Comparison of ENCODE assay signal across 21 mouse cellular contexts in the genomic region with DNA sequence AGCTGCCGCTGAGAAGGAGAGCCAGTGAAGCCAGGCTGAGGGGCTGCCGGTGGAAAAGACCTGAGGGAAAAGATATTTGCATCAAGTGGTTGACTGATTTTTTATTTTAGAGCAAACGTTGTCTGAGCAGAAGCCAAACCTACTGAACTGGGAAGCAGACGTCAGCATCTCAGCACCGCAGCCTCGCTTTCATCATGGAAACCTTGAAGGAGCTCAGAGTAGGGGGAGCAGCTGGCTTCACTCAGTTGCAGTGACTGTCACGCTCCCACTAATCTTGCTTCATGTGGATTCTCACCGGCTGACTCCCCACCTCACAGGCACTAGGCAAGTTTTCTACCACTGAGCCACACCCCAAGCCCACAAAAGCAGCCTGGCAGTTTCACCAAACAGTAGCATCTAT. TPM values are rescaled to one million over a fixed set of nuclear protein-coding genes. Genes with fewer than 3 reads are reported as not detected.
DNase-seq lines count a peak whose midpoint lies in the region; ATAC-seq and TF ChIP-seq lines count a peak whose summit lies in the region.
"Had no signal": no experiment of that assay in that cellular context is flagged by ENCODE, and none has a peak within 500 bp of the region (broad histone marks: within the 10 kb centered on the region; RNA-seq: fewer than 3 reads in every experiment).

No protein-coding gene starts in this region.

- TF ChIP-seq CTCF in gastrocnemius, adult 2 months (IDR thresholded peaks at IDR 0.05), result no peak

- peak; percentile 6 for DNase-seq in gastrocnemius, adult 2 months
- no peak for DNase-seq in gastrocnemius, adult 18-20 months (ENCODE audit: low spot score)
- DNase-seq in kidney, adult 11 months, result no peak
- DNase-seq in midbrain, embryonic 14.5 days, result peak; percentile 24
- no peak for DNase-seq in cerebellum, adult 9-10 months
- DNase-seq: adrenal gland, postnatal 10 days; cerebellum, adult 18-20 months; heart, adult 2 months; heart, postnatal 10 days; kidney, adult 8-10 months; layer of hippocampus, adult 9-11 months; thymus, postnatal 25 days had no signal

- no peaks in the 10 kb centered on the region for H3K36me3 ChIP-seq in kidney, embryonic 16.5 days (ENCODE audit: insufficient read depth, low read length)
- H3K36me3 ChIP-seq in midbrain, embryonic 14.5 days (ENCODE audit: control insufficient read depth, insufficient read depth, low read length), result no peaks in the 10 kb centered on the region
- no peaks in the 10 kb centered on the region for H3K36me3 ChIP-seq in midbrain, embryonic 13.5 days
- H3K36me3 ChIP-seq: embryonic facial prominence, embryonic 12.5 days; liver, embryonic 15.5 days; midbrain, embryonic 15.5 days had no signal

- peak; percentile 36; the same call in 1 of the 2 replicates for ATAC-seq in kidney, embryonic 16.5 days (ENCODE audit: low FRiP score, low TSS enrichment)
- no peak for ATAC-seq in midbrain, embryonic 14.5 days (ENCODE audit: low FRiP score, low TSS enrichment)
- ATAC-seq in midbrain, embryonic 13.5 days, result no peak
- peak; percentile 24; the same call in 1 of the 2 replicates for ATAC-seq in neutrophil, adult 5-6 weeks (ENCODE audit: extremely low read depth, insufficient number of reproducible peaks, low FRiP score, poor library complexity, severe bottlenecking)
- ATAC-seq: forebrain, embryonic 16.5 days; hindbrain, embryonic 16.5 days; midbrain, embryonic 15.5 days had no signal

- no peaks in the 10 kb centered on the region for H3K27me3 ChIP-seq in kidney, embryonic 16.5 days (ENCODE audit: insufficient read depth, low read length)
- no peaks in the 10 kb centered on the region for H3K27me3 ChIP-seq in midbrain, embryonic 14.5 days (ENCODE audit: control insufficient read depth, insufficient read depth, low read length)
- no peaks in the 10 kb centered on the region for H3K27me3 ChIP-seq in midbrain, embryonic 13.5 days
- H3K27me3 ChIP-seq: embryonic facial prominence, embryonic 12.5 days; liver, embryonic 15.5 days; midbrain, embryonic 15.5 days had no signal

- H3K9me3 ChIP-seq in kidney, embryonic 16.5 days (ENCODE audit: low read length), result no peaks in the 10 kb centered on the region
- no peaks in the 10 kb centered on the region for H3K9me3 ChIP-seq in midbrain, embryonic 14.5 days (ENCODE audit: control insufficient read depth, low read length)
- no peaks in the 10 kb centered on the region for H3K9me3 ChIP-seq in midbrain, embryonic 13.5 days
- H3K9me3 ChIP-seq: embryonic facial prominence, embryonic 12.5 days; liver, embryonic 15.5 days; midbrain, embryonic 15.5 days had no signal

- peaks cover 13% of the 10 kb centered on the region; the same call in 1 of the 2 replicates for H3K4me1 ChIP-seq in kidney, embryonic 16.5 days (ENCODE audit: insufficient read depth, low read length)
- no peaks in the 10 kb centered on the region for H3K4me1 ChIP-seq in midbrain, embryonic 14.5 days (ENCODE audit: control insufficient read depth, insufficient read depth, low read length)
- 0 out of 2 replicates have a peak, but pooled peaks cover 12% of the 10 kb centered on the region for H3K4me1 ChIP-seq in midbrain, embryonic 13.5 days (replicated peaks)
- H3K4me1 ChIP-seq: embryonic facial prominence, embryonic 12.5 days; liver, embryonic 15.5 days had no signal

- no peak overlapping the region for H3K4me2 ChIP-seq in kidney, embryonic 16.5 days (replicated peaks; ENCODE audit: low read depth, low read length)
- H3K4me2 ChIP-seq in midbrain, embryonic 14.5 days (ENCODE audit: low read length), result no peak overlapping the region
- H3K4me2 ChIP-seq in midbrain, embryonic 13.5 days (replicated peaks), result no peak overlapping the region
- H3K4me2 ChIP-seq: embryonic facial prominence, embryonic 12.5 days; liver, embryonic 15.5 days; midbrain, embryonic 15.5 days had no signal

- no peak overlapping the region for H3K27ac ChIP-seq in gastrocnemius, adult 2 months
- no peak overlapping the region for H3K27ac ChIP-seq in kidney, embryonic 16.5 days (ENCODE audit: low read length)
- H3K27ac ChIP-seq in midbrain, embryonic 14.5 days (replicated peaks; ENCODE audit: low read depth, low read length), result no peak overlapping the region
- no peak overlapping the region for H3K27ac ChIP-seq in midbrain, embryonic 13.5 days
- H3K27ac ChIP-seq: embryonic facial prominence, embryonic 12.5 days; heart, adult 2 months; liver, embryonic 15.5 days; macrophage; midbrain, embryonic 15.5 days had no signal

- intact Hi-C loops in gastrocnemius, adult 2 months (cut with DNase I), result no loop called here

- 24% methylated on average over 8 of the region's 8 CpGs for WGBS in kidney, embryonic 16.5 days
- WGBS in midbrain, embryonic 14.5 days, result 61% methylated on average over 8 of the region's 8 CpGs
- 73% methylated on average over 8 of the region's 8 CpGs for WGBS in midbrain, embryonic 13.5 days

- no peak overlapping the region for H3K4me3 ChIP-seq in gastrocnemius, adult 2 months
- no peak overlapping the region for H3K4me3 ChIP-seq in kidney, embryonic 16.5 days (ENCODE audit: low read length)
- H3K4me3 ChIP-seq in midbrain, embryonic 14.5 days (replicated peaks; ENCODE audit: low read depth, low read length), result no peak overlapping the region
- no peak overlapping the region for H3K4me3 ChIP-seq in midbrain, embryonic 13.5 days (replicated peaks)
- H3K4me3 ChIP-seq: embryonic facial prominence, embryonic 12.5 days; heart, adult 2 months; liver, embryonic 15.5 days; midbrain, embryonic 15.5 days had no signal

- H3K9ac ChIP-seq in kidney, embryonic 16.5 days (replicated peaks; ENCODE audit: low read length), result no peak overlapping the region
- no peak overlapping the region for H3K9ac ChIP-seq in midbrain, embryonic 14.5 days (replicated peaks; ENCODE audit: low read length)
- H3K9ac ChIP-seq in midbrain, embryonic 13.5 days (replicated peaks), result no peak overlapping the region
- H3K9ac ChIP-seq: embryonic facial prominence, embryonic 12.5 days; liver, embryonic 15.5 days; midbrain, embryonic 15.5 days had no signal

RNA-seq across cellular contexts. Expression of gene Med9, which starts 52.7 kb away (rescaled TPM):
- 10 to 100 TPM; 17.3 to 18.3 TPM for total RNA-seq in gastrocnemius, adult 2 months (2021)
- total RNA-seq in gastrocnemius, adult 18-20 months (2021), result 10 to 100 TPM; 21.8 to 22.3 TPM
- polyA plus RNA-seq in kidney, embryonic 16.5 days (2015; fragmentation: Nextera tagmentation; extraction: Ambion mirVana), result 49.1 and 49.3 TPM in 2 replicates
- polyA plus RNA-seq in midbrain, embryonic 14.5 days (2014; fragmentation: Nextera tagmentation; extraction: Ambion mirVana), result 30.7 and 31.4 TPM in 2 replicates
- 34.1 and 34.9 TPM in 2 replicates for polyA plus RNA-seq in midbrain, embryonic 13.5 days (2015; fragmentation: Nextera tagmentation; extraction: Ambion mirVana)
- total RNA-seq in neutrophil, adult 5-6 weeks (2017), result 2.8 and 6.1 TPM in 2 replicates

RNA-seq across cellular contexts. Expression of gene Cops3, which starts 55.7 kb away (rescaled TPM):
- total RNA-seq in gastrocnemius, adult 2 months (2021), result 10 to 100 TPM; 84.8 to 89.9 TPM
- 10 to 100 TPM; 85.3 to 89.1 TPM for total RNA-seq in gastrocnemius, adult 18-20 months (2021)
- 215 and 224 TPM in 2 replicates for polyA plus RNA-seq in kidney, embryonic 16.5 days (2015; fragmentation: Nextera tagmentation; extraction: Ambion mirVana)
- 200 and 213 TPM in 2 replicates for polyA plus RNA-seq in midbrain, embryonic 14.5 days (2014; fragmentation: Nextera tagmentation; extraction: Ambion mirVana)
- polyA plus RNA-seq in midbrain, embryonic 13.5 days (2015; fragmentation: Nextera tagmentation; extraction: Ambion mirVana), result 218 and 223 TPM in 2 replicates
- 77.3 and 105 TPM in 2 replicates for total RNA-seq in neutrophil, adult 5-6 weeks (2017)

RNA-seq across cellular contexts. Expression of gene Nt5m, which starts 56.1 kb away (rescaled TPM):
- total RNA-seq in gastrocnemius, adult 2 months (2021), result 10 to 100 TPM; 17.8 to 22.2 TPM
- total RNA-seq in gastrocnemius, adult 18-20 months (2021), result 10 to 100 TPM; 18.9 to 19.3 TPM
- 44.4 and 46.3 TPM in 2 replicates for polyA plus RNA-seq in kidney, embryonic 16.5 days (2015; fragmentation: Nextera tagmentation; extraction: Ambion mirVana)
- 68.2 and 73.5 TPM in 2 replicates for polyA plus RNA-seq in midbrain, embryonic 14.5 days (2014; fragmentation: Nextera tagmentation; extraction: Ambion mirVana)
- polyA plus RNA-seq in midbrain, embryonic 13.5 days (2015; fragmentation: Nextera tagmentation; extraction: Ambion mirVana), result 58.6 and 60.5 TPM in 2 replicates
- 6.1 and 6.2 TPM in 2 replicates for total RNA-seq in neutrophil, adult 5-6 weeks (2017)

Comparison
In these comparisons a context has a peak if more than half of its experiments do, and no peak if none do; other contexts are left out.
1. DNase-seq: peak in gastrocnemius, adult 2 months (single experiment) and midbrain, embryonic 14.5 days (single experiment); none in gastrocnemius, adult 18-20 months (single experiment), kidney, adult 11 months (single experiment) and cerebellum, adult 9-10 months (single experiment).
2. ATAC-seq: peak in kidney, embryonic 16.5 days (single experiment) and neutrophil, adult 5-6 weeks (single experiment); none in midbrain, embryonic 14.5 days (single experiment) and midbrain, embryonic 13.5 days (single experiment).